Mouse (Mus musculus): ENCODE data around the gene Cldn14. TPM values are rescaled to one million over a fixed set of nuclear protein-coding genes. Genes with fewer than 3 reads are reported as not detected.
A peak's percentile ranks its signal among the peaks of the same experiment; 100 is the strongest.

Cldn14 gene
- total RNA-seq, 2 experiments from 2014 or later = not detected

DNA sequence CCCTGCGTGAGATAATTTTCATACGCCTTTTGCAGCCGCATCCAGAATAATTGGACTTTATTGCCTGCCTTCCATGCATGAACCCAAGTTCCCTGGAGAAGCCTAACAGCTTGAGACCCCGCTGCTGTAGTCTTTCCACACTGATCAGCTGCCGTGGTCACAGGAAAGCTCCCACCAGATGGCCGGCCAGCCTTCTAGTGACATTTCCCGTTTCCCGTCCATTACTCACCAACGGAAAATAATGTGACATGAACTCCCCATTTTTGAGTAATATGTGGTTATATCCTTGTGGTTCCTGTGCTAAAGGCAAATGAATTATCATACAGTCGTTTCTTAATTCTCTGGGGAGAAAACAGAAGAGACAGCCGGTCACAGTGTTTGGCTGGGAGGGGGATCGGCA, 51.2 kb downstream of the Cldn14 start:
- ATAC-seq (replicated peaks; ENCODE audit: poor library complexity) = peak; percentile 88

DNA sequence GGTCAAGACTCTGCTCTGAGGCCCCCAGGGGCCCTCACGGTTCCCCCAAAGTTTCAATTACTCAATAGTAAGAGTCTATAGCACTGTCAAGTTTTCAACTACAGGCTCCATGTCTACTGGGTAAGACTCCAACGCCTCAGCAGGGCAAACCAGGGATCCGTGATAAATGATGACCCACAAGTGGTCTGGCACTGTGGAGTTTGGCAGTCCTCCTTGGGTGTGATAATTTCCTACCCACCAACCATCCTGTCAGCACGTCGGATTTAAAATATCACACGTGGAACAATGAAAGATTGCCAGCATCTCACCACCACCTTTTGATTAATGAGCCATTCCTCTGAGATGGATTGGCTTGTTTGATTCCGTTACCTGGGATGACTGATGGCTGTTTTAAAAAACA, 51.7 kb downstream of the Cldn14 start:
- ATAC-seq (replicated peaks; ENCODE audit: poor library complexity) = no peak

DNA sequence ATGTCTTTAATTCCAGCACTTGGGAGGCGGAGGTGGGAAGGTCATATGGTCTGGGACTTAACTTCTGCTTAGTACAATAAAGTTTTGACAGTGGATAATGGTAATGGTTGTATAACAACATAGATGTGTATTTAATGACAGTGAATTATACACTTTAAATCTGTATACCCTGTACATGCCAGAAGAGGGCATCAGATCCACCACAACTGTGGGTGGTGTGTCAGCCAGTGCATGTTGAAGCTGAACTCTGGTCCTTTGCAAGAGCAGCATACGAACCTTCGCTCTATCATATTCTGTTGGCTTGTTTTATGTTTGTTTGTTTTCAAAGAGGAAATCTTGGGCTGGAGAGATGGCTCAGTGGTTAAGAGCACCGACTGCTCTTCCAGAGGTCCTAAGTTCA, 61.2 kb downstream of the Cldn14 start:
- ATAC-seq (replicated peaks; ENCODE audit: poor library complexity) = peak; percentile 52

DNA sequence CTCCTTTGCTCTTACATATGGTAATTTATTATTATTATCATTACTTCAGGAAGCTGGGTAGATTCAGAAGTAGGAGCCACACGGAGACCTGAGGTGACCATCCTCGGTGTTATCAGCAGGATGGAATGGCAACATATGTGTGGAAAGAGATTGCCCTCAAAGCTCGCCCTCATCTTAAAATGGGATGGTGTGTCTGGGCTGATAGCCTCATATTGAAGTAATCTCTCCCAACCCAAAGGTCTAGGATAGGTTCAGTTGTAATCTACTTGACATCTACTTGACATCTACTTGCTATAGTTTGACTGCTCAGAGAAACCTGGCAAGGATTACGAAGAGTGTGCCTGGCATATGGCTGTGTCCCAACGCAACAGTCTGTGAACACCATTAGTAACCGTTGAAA, 64.3 kb downstream of the Cldn14 start:
- peak; percentile 73 for ATAC-seq (replicated peaks; ENCODE audit: poor library complexity)

DNA sequence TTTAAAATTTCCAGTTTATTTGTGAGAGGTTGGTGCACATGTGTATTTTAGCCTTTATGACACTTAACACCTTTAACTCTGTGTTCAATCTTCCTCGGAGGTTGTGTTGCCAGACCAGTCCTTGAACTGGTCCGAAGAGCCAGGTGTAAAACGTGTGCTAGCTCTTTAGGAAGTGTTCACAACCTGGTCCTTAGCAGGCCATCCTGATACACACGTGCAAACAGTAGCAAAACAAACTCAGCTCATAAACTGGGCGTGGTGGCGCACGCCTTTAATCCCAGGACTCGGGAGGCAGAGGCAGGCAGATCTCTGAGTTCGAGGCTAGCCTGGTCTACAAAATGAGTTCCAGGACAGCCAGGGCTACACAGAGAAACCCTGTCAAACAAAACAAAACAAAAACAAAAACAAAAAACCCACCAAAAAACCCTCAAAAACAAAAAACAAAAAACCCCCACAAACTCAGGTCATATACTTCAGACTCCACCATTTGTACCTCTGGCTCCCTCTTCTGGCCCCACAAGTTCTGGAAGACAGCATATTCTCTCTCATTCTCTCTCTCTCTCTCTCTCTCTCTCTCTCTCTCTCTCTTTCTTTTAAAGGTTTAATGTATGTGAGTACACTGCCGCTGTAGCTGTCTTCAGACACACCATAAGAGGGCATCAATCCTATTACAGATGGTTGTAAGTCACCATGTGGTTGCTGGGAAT, 65.7 kb downstream of the Cldn14 start:
- no peak for ATAC-seq (replicated peaks; ENCODE audit: poor library complexity)

DNA sequence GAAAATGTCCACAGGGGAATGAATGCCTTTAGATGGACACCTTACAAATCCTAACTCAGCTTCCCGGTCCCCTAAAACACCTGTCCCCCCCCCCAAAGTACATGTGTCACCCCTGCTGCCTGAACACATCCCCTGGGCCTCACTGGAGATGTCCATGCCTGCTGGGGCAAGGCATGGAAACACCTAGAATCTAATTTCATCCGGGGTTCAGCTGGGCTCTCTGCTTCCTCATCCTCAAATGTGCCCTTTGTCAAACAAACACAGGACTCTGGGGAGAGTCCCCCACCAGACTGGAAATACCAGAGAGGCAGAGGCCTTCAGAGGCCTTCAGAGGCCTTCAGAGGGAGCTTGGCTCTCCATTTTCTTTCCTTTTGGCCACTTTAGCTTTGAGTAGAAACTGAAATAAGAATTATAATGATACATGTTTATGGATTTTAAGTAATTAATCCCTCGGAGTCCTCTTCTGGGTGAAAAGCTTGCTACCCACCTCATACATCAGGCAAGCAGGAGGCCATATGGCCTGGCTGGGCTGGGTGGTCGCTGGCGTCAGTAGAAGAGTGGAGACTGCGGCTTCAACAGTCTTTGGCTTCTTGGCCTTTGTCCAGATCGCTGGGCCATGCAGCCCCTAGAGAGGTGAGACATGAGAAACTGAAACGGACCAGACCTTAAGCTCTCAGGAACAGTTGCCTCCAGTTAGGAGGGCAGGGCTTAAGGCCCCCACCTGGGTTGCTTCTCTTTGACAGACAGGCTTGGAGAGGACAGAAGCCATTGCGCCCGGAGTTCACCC, 66.7 kb downstream of the Cldn14 start:
- ATAC-seq (replicated peaks; ENCODE audit: poor library complexity) = no peak

DNA sequence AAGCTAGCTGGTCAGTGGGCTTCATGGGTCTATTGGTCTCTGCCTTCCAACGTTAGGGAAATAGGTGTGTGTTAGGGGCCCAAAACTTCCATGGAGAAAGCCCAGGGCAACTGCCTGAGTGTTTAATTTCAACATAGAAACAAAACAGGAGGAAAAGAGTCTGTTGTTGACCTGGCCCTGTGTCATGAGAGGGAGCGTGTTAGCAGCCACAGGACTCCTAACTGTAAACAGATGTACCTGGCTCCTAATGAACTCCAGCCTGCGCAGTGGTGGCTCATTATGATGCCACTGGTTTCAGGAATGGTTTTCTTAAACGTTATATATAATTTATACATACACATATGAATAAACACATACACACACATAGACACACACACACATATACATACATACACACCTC, 68.7 kb downstream of the Cldn14 start:
- ATAC-seq (replicated peaks; ENCODE audit: poor library complexity) = no peak

DNA sequence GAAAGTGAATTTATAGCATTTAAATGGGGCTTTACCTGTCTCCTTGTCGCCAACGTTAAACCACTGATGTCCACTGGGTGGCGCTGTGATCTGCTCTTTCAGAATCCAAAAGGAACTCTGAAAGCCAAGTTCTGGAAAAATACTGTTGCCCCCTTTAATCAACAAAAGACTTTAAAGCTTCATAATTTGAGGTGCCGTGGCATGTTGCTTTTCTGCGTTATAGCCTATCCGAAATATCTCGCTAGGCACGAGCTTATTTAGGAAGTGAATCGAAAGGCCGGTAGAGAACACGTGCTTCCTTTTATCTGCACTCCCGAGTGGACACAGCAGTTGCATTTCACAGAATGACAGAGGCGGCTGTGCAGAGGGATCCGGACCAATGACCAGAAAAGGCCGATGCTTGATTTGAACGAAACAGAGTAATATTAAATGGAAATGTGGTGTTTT, 70.2 kb downstream of the Cldn14 start:
- ATAC-seq (replicated peaks; ENCODE audit: poor library complexity) = peak; percentile 71

DNA sequence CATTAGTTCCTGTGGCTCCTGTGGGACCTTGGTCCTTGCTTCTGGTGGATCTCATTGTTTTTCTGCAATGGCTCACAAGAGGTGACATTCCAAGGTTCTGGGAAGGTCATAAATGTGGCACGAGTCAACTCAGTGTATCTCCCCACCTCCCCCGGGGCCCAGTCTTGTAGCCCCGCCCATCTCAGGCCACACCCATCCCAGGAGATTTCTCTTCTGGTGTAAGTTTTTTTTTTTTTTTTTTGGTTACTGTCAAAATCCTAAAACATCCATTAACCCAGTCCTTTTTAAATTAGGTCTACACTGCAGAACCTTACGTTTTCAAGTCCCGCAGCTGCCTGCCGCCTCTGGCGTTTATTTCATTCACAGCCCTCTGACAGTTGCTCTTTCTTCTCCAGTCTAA, 73.6 kb downstream of the Cldn14 start:
- peak; percentile 53; the same call in 1 of the 2 replicates for ATAC-seq (replicated peaks; ENCODE audit: poor library complexity)

DNA sequence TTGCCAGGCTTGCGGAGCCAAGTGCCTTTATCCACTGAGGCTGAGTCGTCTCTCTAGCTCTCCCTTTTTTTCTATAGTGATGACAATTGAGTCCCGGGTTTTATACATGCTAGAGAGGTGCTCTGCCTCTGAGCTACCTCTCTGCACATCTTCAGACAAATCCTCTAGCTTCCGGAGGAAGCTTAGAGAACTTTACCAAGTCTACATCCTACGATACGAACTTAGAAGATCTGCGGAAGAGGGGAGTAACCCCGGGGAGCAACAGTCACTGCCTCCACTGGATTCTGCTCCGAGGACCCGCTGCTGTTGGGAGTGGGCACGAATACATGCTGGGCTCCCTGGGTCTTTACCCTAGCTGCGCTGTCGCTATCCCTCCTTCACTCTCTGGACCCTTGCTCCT, 74.0 kb downstream of the Cldn14 start:
- ATAC-seq (replicated peaks; ENCODE audit: poor library complexity) = no peak

DNA sequence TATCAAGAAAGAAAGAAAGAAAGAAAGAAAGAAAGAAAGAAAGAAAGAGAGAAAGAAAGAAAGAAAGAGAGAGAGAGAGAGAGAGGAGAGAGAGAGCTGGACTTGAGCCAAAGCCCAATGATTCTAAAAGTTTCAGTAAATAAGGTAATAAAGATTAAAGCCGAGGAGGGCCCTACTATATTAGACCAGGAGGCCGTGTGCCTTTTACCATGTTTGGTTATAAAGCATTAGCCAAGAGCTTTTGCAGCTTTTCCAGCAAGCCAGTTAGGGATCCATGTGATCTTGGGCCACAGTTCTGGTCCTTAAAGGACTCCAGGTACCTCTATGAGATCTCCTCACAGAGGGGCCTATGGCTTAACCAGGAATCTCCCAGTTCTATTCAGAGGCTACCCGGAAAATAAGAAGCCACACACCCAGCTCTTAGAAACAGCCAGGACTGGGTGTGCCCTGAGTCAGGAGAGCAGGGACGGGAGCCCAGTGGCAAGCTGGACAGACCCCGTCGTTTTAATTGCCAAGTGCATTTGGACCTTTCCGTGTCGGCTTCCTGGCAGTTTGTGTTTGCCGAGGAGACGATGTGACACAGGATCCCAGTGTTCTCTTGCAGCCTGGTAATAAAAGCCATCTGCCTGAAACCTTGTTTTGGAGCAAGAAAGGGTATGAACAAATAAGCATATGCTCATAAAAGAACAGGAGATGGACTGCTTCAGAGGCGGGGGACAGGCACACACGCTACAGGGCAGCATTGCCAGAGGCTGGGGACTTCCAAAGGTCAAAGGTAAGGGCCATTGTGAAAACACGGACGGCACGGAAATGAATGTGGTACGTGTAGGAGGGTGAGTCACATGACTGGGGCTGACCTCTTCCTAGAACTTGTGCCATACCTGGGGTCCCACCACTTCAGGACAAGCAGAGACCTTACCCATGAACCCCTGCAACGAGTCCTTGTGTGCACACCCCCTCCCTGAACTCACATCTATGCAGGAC, 76.2 kb downstream of the Cldn14 start:
- ATAC-seq (replicated peaks; ENCODE audit: poor library complexity) = no peak

DNA sequence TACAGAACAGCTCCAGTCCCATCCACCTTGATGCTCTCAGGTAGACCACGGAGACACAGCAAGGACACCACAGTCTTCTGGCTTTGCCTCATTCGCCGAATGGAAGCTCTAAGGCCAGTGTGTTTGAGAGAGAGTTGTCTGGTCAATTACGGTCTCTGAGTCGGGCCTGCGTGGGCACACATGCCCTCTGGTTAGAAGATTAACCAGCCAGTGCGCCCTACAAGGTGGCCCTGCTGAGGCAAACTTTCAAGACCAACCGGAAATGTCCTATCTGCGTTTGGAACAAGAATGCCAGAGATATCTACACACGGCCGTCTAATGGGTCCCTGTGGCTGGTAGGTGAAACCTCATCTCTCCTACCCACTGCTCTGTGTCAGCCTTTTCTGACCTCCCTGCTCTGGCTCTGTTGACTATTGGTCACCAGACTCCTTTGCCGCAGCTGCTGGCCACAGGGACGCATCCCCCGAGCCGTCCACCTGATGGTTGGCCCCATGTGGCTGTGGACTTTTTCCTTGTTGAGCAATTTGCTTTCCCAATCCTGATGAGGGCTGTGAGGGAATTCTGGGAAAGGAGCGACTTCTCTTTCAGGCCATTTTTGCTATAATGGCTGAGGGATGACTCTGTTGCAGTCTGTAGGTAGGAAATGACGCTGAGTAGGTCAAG, 79.1 kb downstream of the Cldn14 start:
- ATAC-seq (replicated peaks; ENCODE audit: poor library complexity) = no peak

DNA sequence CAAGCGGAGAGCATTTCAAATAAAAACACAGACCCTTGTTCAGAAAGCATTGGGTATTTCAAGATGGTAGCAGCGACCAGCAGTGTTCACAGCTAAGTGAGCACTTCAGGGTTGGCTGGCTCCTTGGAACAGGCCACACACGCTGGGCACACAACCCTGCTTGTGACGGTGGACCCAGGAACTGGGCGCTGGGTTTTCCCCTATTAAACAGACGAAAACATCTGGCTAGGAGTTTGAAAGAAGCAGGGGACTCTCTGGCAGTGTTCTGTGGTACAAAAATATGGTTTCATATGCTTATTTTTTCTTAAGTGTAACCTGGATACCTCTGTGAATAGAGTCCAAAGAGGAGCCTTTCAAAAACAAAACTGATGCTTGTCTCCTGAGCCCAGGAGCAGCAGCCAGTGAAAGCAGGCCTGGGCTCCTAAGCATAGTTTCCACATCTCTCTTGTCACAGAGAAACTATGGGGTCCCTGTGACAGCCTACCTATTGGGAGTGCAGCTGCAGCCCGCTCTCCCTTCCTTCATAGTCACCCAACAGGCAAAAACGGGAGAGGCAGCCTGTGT, 82.9 kb downstream of the Cldn14 start:
- ATAC-seq (replicated peaks; ENCODE audit: poor library complexity) = no peak

DNA sequence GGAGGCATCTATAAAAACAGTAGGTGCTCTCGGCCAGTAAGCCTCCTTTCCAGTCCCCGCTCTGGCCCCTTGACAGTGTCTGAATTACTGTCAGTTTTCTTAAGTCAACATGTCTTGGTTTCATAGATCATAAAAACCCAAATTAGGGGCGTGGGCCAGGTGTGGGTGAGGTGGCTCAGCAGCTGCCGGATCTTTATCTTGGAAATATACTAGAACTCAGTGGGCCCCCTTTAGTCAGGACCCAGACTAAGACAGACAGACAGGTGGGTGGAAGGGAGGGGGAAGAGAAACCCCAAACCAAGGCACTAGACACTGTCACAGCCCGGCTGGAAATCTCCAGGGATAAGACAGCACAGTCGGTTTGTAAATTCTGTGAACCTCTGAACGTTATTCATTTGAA, 84.8 kb downstream of the Cldn14 start:
- ATAC-seq (replicated peaks; ENCODE audit: poor library complexity) = no peak

DNA sequence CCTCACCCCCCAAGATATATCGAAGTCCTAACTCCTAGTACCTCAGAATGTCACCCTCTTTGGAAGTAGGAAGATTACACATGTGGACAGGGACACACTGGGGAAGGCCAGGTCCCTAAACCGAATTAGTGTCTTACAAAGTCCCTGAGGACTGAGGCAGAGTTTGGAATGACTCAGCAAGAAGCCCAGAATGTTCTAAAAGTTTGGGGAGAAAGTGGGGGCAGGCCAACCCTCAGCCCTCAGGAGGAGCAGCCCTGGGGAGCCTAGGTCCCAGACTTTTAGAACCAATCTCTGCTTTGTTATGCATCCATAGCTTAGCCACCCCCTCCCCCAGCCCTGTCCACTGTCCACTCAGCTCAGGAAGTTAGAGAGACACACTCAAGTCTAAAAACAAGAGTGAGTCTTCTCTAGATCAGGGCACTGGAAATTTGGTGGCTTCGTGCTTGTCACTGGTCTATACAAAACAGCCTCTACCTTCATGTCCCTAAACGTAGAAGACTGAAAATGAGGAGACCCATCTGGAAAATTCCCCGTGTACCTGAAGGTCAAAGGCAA, 85.7 kb downstream of the Cldn14 start:
- no peak for ATAC-seq (replicated peaks; ENCODE audit: poor library complexity)

DNA sequence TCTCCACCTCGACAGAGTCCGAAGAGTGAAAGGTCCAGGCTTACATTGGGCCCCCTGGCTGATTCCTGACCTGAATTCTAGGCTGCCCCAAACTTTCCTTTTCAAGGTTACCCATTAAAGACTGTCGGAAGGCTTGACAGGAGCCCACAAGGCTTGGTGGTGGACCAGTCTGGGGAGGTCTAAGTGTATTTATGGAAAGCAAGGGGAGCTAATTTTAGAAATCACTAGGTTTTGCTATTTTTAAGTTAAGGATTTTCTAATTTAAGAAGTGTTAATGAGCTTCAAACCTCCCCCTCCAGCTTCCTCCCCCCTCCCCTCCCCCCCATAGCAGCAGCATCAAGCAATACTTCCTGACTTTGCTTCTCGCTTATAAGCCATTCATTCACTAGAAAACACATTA, 88.0 kb downstream of the Cldn14 start:
- no peak for ATAC-seq (replicated peaks; ENCODE audit: poor library complexity)

DNA sequence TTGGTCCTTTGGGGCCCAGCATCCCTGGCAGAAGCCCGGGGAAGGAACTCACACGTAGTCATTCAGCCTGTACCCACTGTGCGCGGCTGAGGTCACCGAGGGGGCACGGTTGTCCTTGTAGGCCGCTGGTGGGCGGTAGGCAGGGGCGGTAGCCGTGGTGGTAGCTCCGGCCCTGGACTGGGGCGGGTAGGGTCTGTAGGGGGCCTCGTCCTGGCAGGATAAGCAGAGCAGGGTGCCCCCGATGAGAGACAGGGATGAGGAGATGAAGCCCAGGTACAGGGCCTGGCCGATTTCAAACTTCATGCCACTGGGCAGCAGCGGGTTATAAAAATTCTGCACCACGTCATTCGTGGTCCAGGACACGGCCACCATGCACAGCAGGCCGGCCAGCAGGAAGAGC, 89.4 kb downstream of the Cldn14 start:
- no peak for ATAC-seq (replicated peaks; ENCODE audit: poor library complexity)

DNA sequence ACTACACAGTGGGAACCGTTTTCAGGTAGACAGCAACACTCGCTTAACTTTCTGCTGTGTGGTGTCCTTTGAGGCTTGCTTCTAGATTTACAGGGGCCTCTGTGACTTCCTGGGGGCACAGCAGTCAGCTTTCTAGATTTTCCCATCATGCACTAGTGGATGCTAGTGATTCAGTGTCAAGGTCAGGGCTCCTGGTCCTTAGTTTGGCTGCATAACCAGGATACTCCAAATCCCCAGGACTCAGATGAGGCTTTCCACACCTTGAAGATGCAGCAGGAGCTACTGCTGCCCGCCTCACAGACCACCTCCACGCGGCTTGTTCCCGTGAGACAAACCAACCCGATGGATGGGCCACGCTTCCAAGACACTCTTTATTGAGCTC, 90.0 kb downstream of the Cldn14 start:
- no peak for ATAC-seq (replicated peaks; ENCODE audit: poor library complexity)

DNA sequence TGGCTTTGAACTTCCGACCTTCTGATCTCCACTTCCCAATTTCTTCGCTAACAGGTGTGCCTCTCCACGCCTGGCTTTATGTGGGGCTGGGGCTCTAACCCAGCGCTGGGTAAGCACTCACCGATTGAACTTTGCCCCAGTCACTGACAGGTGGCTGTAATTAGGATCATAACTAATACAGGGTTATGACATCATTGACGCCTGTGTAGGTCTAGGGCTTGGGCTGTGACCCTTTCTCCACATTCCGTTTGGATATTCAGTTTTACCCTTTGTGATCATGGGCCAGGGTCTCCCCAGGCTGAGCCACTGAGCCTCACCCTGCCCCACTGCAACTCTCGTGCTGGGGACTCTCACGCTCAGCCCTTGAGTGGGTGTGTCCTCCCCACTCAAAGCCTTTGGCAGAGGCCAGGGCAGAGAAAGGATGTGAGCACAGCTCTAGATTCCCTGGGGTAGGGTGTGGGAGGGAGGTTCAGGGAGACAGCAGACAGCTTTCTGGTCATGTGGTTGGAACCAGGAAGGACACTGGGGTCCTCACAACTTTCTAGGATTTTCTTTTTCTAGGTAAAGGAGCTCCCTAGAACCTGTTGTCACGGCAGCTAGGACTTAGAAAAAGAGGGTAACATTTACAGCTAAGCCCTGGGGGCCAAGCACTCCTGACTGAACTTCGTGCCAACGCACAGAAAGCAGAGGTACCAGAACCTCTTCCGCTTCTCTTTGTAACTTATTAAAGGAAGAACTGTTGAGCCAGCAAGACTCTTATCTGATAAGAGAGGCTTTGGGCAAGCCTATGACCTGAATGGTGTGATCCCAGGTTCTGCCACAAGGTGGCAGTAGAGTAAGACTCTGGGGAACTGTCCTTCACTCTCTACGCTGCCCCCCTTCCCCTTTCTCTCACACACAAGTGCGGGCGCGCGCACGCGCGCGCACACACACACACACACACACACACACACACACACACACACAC, 90.6 kb downstream of the Cldn14 start:
- peak; percentile 87 for ATAC-seq (replicated peaks; ENCODE audit: poor library complexity)
